Mouse (Mus musculus): Measurements from ENCODE around the gene Zfp114.

DNA sequence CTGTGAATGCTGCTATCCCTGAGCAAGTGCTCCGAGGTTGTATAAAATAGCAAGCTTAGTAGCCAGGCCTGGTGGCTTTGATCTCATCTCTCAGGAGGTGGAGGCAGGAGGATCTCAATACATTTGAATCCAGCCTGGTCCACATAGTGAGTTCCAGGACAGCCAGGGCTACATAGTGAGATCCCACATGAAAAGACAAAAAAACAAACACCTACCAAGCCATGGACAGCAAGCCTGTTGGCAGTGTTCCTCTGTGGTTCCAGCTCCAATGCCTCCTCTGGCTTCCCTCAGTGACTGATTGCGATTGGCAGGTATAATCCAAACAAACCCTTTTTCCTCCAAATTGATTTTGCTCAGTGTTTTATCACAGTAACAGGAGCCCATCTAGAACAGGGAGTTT, 35.4 kb downstream of the Zfp114 start:
- TF ChIP-seq POLR2A (IDR thresholded peaks at IDR 0.05; ENCODE audit: insufficient read depth, low read length) (no peak), EP300 (IDR thresholded peaks at IDR 0.05; ENCODE audit: insufficient read depth, low read depth, low read length) (no peak), CTCF (IDR thresholded peaks at IDR 0.05; ENCODE audit: low read depth, low read length) (no peak)
